Mouse (Mus musculus) CH12.LX (cell line): ENCODE measurements around the gene Celf2. TPM values are rescaled to one million over a fixed set of nuclear protein-coding genes. Genes with fewer than 3 reads are reported as not detected.

Experiments used
- DNase-seq: peaks from one replicate; pipeline ENCODE4 v3.0.0-alpha.2; 2013; ENCODE audit errors: extremely low read depth
- H3K27ac ChIP-seq: 2 replicates; pipeline ENCODE4 v1.5.1; 2012; ENCODE audit warnings: low read depth, mild to moderate bottlenecking, control low read depth, moderate library complexity; ENCODE audit not compliant: insufficient read depth
- H3K27me3 ChIP-seq: replicated peaks from 2 replicates; pipeline ENCODE3; 2012; ENCODE audit warnings: inconsistent platforms
- H3K36me3 ChIP-seq, 2 experiments: replicated peaks in 1 of 2; 2 replicates each; pipeline versions ENCODE3 to v1.6.1; 2012; ENCODE audit warnings: inconsistent platforms in 1 of 2, low read length in 1 of 2, mild to moderate bottlenecking in 1 of 2, mixed read lengths in 1 of 2, moderate library complexity in 1 of 2; ENCODE audit not compliant: control insufficient read depth in 1 of 2, insufficient read depth in 1 of 2
- H3K4me1 ChIP-seq, 2 experiments: 2 replicates each; pipeline ENCODE4 v1.6.1; 2012; ENCODE audit warnings: inconsistent platforms in 1 of 2, moderate library complexity in 1 of 2; ENCODE audit not compliant: insufficient read depth in 2 of 2, control insufficient read depth in 1 of 2
- H3K4me2 ChIP-seq: 2 replicates; pipeline ENCODE4 v1.6.1; 2012; ENCODE audit warnings: low read depth, mild to moderate bottlenecking, control low read depth; ENCODE audit not compliant: poor library complexity, insufficient read depth, severe bottlenecking
- H3K4me3 ChIP-seq, 3 experiments: fragments of 150-350 bp in 1 of 3; sonication (generic) in 1 of 3; replicated peaks in 1 of 3; 2 replicates each; pipeline versions ENCODE3 to v1.5.1; 2011 to 2012; ENCODE audit warnings: low read depth in 2 of 3, low read length in 2 of 3, mild to moderate bottlenecking in 2 of 3, moderate library complexity in 2 of 3, control low read depth in 1 of 3, improper control_type of control experiment in 1 of 3, inconsistent platforms in 1 of 3, mixed read lengths in 1 of 3; ENCODE audit not compliant: poor library complexity in 1 of 3
- H3K79me2 ChIP-seq: replicated peaks from 2 replicates; pipeline ENCODE4 v1.6.1; 2012; ENCODE audit warnings: mild to moderate bottlenecking, moderate library complexity; ENCODE audit not compliant: control insufficient read depth, poor library complexity, insufficient read depth, severe bottlenecking; ENCODE audit errors: extremely low read depth
- H3K9ac ChIP-seq: 2 replicates; pipeline ENCODE4 v1.6.1; 2012; ENCODE audit warnings: low read depth, mild to moderate bottlenecking, control low read depth, moderate library complexity; ENCODE audit not compliant: insufficient read depth
- H3K9me3 ChIP-seq: replicated peaks from 2 replicates; pipeline ENCODE3; 2012; ENCODE audit warnings: low read length, inconsistent platforms, mixed read lengths
- CHD2 ChIP-seq: IDR thresholded peaks from 2 replicates; pipeline ENCODE4 v1.6.1; 2011; ENCODE audit warnings: low read length, improper control_type of control experiment
- CTCF ChIP-seq, 2 experiments: IDR thresholded peaks in 1 of 2; conservative IDR thresholded peaks in 1 of 2; 2 replicates each; pipeline ENCODE4 v1.5.1; 2011 to 2012; ENCODE audit warnings: low read depth in 2 of 2, low read length in 2 of 2, improper control_type of control experiment in 1 of 2, inconsistent platforms in 1 of 2, mild to moderate bottlenecking in 1 of 2, moderate library complexity in 1 of 2
- E2F4 ChIP-seq: IDR thresholded peaks from 2 replicates; pipeline ENCODE4 v1.6.1; 2011; ENCODE audit warnings: low read depth, low read length, improper control_type of control experiment; ENCODE audit not compliant: insufficient replicate concordance
- ELF1 ChIP-seq: IDR thresholded peaks from 2 replicates; pipeline ENCODE4 v1.6.1; 2014; ENCODE audit warnings: low read depth, mild to moderate bottlenecking, inconsistent platforms, low read length, improper control_type of control experiment
- EP300 ChIP-seq: IDR thresholded peaks from 2 replicates; pipeline ENCODE4 v1.6.1; 2011; ENCODE audit warnings: low read length, improper control_type of control experiment
- GABPA ChIP-seq: IDR thresholded peaks from 2 replicates; pipeline ENCODE4 v1.6.1; 2012; ENCODE audit warnings: low read depth, low read length, improper control_type of control experiment, inconsistent platforms; ENCODE audit not compliant: insufficient replicate concordance
- HCFC1 ChIP-seq: IDR thresholded peaks from 2 replicates; pipeline ENCODE4 v1.6.1; 2012; ENCODE audit warnings: low read depth, mild to moderate bottlenecking, inconsistent platforms, low read length, improper control_type of control experiment
- IRF4 ChIP-seq: IDR thresholded peaks from 2 replicates; pipeline ENCODE4 v1.6.1; 2014; ENCODE audit warnings: low read depth, mild to moderate bottlenecking, inconsistent platforms, low read length, improper control_type of control experiment
- JUND ChIP-seq: conservative IDR thresholded peaks from 2 replicates; pipeline ENCODE4 v1.6.1; 2011; ENCODE audit warnings: low read depth, low read length, improper control_type of control experiment
- KAT2A ChIP-seq: IDR thresholded peaks from 2 replicates; pipeline ENCODE4 v1.6.1; 2012; ENCODE audit warnings: low read length, improper control_type of control experiment, inconsistent platforms; ENCODE audit not compliant: insufficient replicate concordance
- MAFK ChIP-seq: IDR thresholded peaks from 2 replicates; pipeline ENCODE4 v1.6.1; 2011; ENCODE audit warnings: low read length, improper control_type of control experiment; ENCODE audit not compliant: insufficient replicate concordance
- MYC ChIP-seq: IDR thresholded peaks from 2 replicates; pipeline ENCODE4 v1.6.1; 2011; ENCODE audit warnings: low read depth, mild to moderate bottlenecking, improper control_type of control experiment, low read length
- NRF1 ChIP-seq: IDR thresholded peaks from 2 replicates; pipeline ENCODE4 v1.6.1; 2014; ENCODE audit warnings: low read depth, mild to moderate bottlenecking, inconsistent platforms, low read length, improper control_type of control experiment, moderate library complexity
- PAX5 ChIP-seq: IDR thresholded peaks from 2 replicates; pipeline ENCODE4 v1.6.1; 2012; ENCODE audit warnings: low read length, inconsistent platforms, mixed read lengths
- POLR2A ChIP-seq: IDR thresholded peaks from 2 replicates; pipeline ENCODE4 v1.6.1; 2011; ENCODE audit warnings: low read depth, mild to moderate bottlenecking, improper control_type of control experiment, low read length
- POLR2AphosphoS2 ChIP-seq: IDR thresholded peaks from 2 replicates; pipeline ENCODE4 v1.6.1; 2011; ENCODE audit warnings: low read depth, low read length, improper control_type of control experiment
- SIN3A ChIP-seq: IDR thresholded peaks from 2 replicates; pipeline ENCODE4 v1.6.1; 2012; ENCODE audit warnings: low read length, improper control_type of control experiment, inconsistent platforms
- SMC3 ChIP-seq: IDR thresholded peaks from 2 replicates; pipeline ENCODE4 v1.6.1; 2011; ENCODE audit warnings: low read depth, low read length, improper control_type of control experiment
- TBP ChIP-seq: conservative IDR thresholded peaks from 2 replicates; pipeline ENCODE4 v1.6.1; 2011; ENCODE audit warnings: low read depth, low read length, improper control_type of control experiment
- UBTF ChIP-seq: IDR thresholded peaks from 2 replicates; pipeline ENCODE4 v1.6.1; 2012; ENCODE audit warnings: low read depth, mild to moderate bottlenecking, inconsistent platforms, low read length, improper control_type of control experiment, moderate library complexity
- USF2 ChIP-seq: conservative IDR thresholded peaks from 2 replicates; pipeline ENCODE4 v1.6.1; 2011; ENCODE audit warnings: low read depth, low read length, improper control_type of control experiment
- ZC3H11A ChIP-seq: IDR thresholded peaks from 2 replicates; pipeline ENCODE4 v1.6.1; 2012; ENCODE audit warnings: low read depth, mild to moderate bottlenecking, inconsistent platforms, low read length, improper control_type of control experiment
- ZKSCAN1 ChIP-seq: IDR thresholded peaks from 2 replicates; pipeline ENCODE4 v1.6.1; 2012; ENCODE audit warnings: low read depth, inconsistent platforms, low read length, improper control_type of control experiment, borderline replicate concordance
- ZMIZ1 ChIP-seq: IDR thresholded peaks from 2 replicates; pipeline ENCODE4 v1.6.1; 2012; ENCODE audit warnings: low read depth, mild to moderate bottlenecking, inconsistent platforms, low read length, improper control_type of control experiment
- ZNF384 ChIP-seq: IDR thresholded peaks from 2 replicates; pipeline ENCODE4 v1.6.1; 2012; ENCODE audit warnings: low read depth, low read length, improper control_type of control experiment, inconsistent platforms
- dilution Hi-C: fragments of 300-500 bp; cut with MboI; formaldehyde crosslinking; loops from 2 replicates; pipeline ENCODE4 v1.14.3; 2020; ENCODE audit warnings: low sequenced_read_pairs; ENCODE audit not compliant: extremely low pct_unique_long_range_greater_than_20kb, extremely low pct_ligation_motif_present
- in situ Hi-C: fragments of 300-500 bp; cut with MboI; formaldehyde crosslinking; loops from 3 replicates; pipeline ENCODE4 v1.14.3; 2019; ENCODE audit warnings: low sequenced_read_pairs, low pct_ligation_motif_present, low pct_unique_long_range_greater_than_20kb, mixed read lengths
- polyA plus RNA-seq: library from polyadenylated mRNA; unstranded; fragments of >175 nt; gene quantifications from 2 replicates; pipeline ENCODE4 v1.2.1, GENCODE M21; 2012; ENCODE audit warnings: low read depth; ENCODE audit not compliant: insufficient read length
- total RNA-seq, 2 experiments: library from RNA; depleted of rRNA; stranded (reverse); fragments of 300-350 nt in 1 of 2; fragments of >200 nt in 1 of 2; gene quantifications; 2 replicates each; pipeline ENCODE4 v1.2.3; 2012 to 2014

The Celf2 gene
- total and polyA plus RNA-seq, 3 experiments: 51.0 to 143 (median 103) TPM

GRCm38 (mm10) chr2:7351234-7351633 is 158.1 kb downstream of the Celf2 start:
- dilution Hi-C loops: no loop called here
- no peaks in the 10 kb centered on the region for H3K36me3 ChIP-seq

GRCm38 (mm10) chr2:7346703-7347461 is 162.5 kb downstream of the Celf2 start:
- Histone ChIP-seq H3K9ac (no peak overlapping the region), H3K9me3 (no peaks in the 10 kb centered on the region), H3K4me1 (no peaks in the 10 kb centered on the region), H3K4me2 (no peak overlapping the region), H3K27ac (no peak overlapping the region), H3K79me2 (no peaks in the 10 kb centered on the region), H3K27me3 (no peaks in the 10 kb centered on the region), H3K4me3 (no peak overlapping the region), H3K36me3 (no peaks in the 10 kb centered on the region)
- in situ Hi-C loops (no loop called here), dilution Hi-C loops (no loop called here)
- TF ChIP-seq POLR2A: no peak
- TF ChIP-seq GABPA: no peak
- no peak for TF ChIP-seq NRF1
- TF ChIP-seq HCFC1: no peak
- no peak for TF ChIP-seq POLR2AphosphoS2
- TF ChIP-seq SMC3: no peak
- no peak for TF ChIP-seq SIN3A
- no peak for TF ChIP-seq ELF1
- no peak for TF ChIP-seq EP300
- TF ChIP-seq IRF4: no peak
- no peak for TF ChIP-seq TBP
- no peak for TF ChIP-seq PAX5
- TF ChIP-seq ZKSCAN1: no peak
- TF ChIP-seq ZNF384: no peak
- TF ChIP-seq CTCF (conservative IDR thresholded peaks at IDR 0.05 in 1 of 2, IDR thresholded peaks at IDR 0.05 in 1 of 2; ENCODE audit: low read depth in 2 of 2, low read length in 2 of 2): no peak
- TF ChIP-seq CHD2: no peak
- no peak for TF ChIP-seq MYC
- no peak for DNase-seq

More at GRCm38 (mm10) chr2:7351234-7351633, 158.1 kb downstream of the Celf2 start:
- H3K4me3 ChIP-seq: no peak overlapping the region
- TF ChIP-seq GABPA (no peak), ZKSCAN1 (no peak), E2F4 (no peak), KAT2A (no peak), CHD2 (no peak), IRF4 (no peak), EP300 (no peak), JUND (no peak), MAFK (no peak), ELF1 (no peak), USF2 (no peak), PAX5 (no peak), POLR2AphosphoS2 (no peak), UBTF (no peak), SMC3 (no peak), ZC3H11A (no peak), ZMIZ1 (no peak)
- TF ChIP-seq, all 38 proteins: peak for 0
- H3K27ac ChIP-seq: no peak overlapping the region
- in situ Hi-C loops: no loop called here
- H3K4me1 ChIP-seq: no peaks in the 10 kb centered on the region
- no peak overlapping the region for H3K9ac ChIP-seq
- DNase-seq: no peak
- H3K9me3 ChIP-seq: no peaks in the 10 kb centered on the region
- H3K79me2 ChIP-seq: no peaks in the 10 kb centered on the region
- H3K27me3 ChIP-seq: no peaks in the 10 kb centered on the region
- H3K4me2 ChIP-seq: no peak overlapping the region
